Mouse (Mus musculus): ENCODE measurements at regions not wholly inside any gene's neighbourhood (a gene's known extent, or its start where the extent isn't known, plus 50 kb on each side); places are given as distances from the start of the nearest gene placed in this dataset.

- no peak overlapping the region for H3K9ac ChIP-seq (ENCODE audit: low read length)
- no peaks in the 10 kb centered on the region for H3K36me3 ChIP-seq (ENCODE audit: control insufficient read depth, insufficient read depth, low read length)
- H3K4me2 ChIP-seq (ENCODE audit: low read depth, low read length): no peak overlapping the region
- WGBS: 48% methylated on average over 17 of the region's 17 CpGs
- ATAC-seq (ENCODE audit: insufficient read depth, low FRiP score): no peak
- no peak overlapping the region for H3K4me3 ChIP-seq (replicated peaks; ENCODE audit: low read length)
- no peaks in the 10 kb centered on the region for H3K4me1 ChIP-seq (ENCODE audit: control insufficient read depth, insufficient read depth, low read length)
- no peak overlapping the region for H3K27ac ChIP-seq (ENCODE audit: low read length)
- H3K9me3 ChIP-seq (replicated peaks; ENCODE audit: control insufficient read depth, low read length): no peaks in the 10 kb centered on the region
- no peaks in the 10 kb centered on the region for H3K27me3 ChIP-seq (ENCODE audit: control insufficient read depth, insufficient read depth, low read length)
Measured at GRCm38 (mm10) chr13:99593846-99594813, 77.8 kb upstream of the Map1b start.

GRCm38 (mm10) chr13:99593243-99593635 is 76.9 kb upstream of the Map1b start:
- H3K4me3 ChIP-seq (replicated peaks; ENCODE audit: low read length): no peak overlapping the region
- peak overlapping the region; percentile 37; the same call in 1 of the 2 replicates for H3K4me2 ChIP-seq (ENCODE audit: low read depth, low read length)
- no peaks in the 10 kb centered on the region for H3K27me3 ChIP-seq (ENCODE audit: control insufficient read depth, insufficient read depth, low read length)
- no peaks in the 10 kb centered on the region for H3K9me3 ChIP-seq (replicated peaks; ENCODE audit: control insufficient read depth, low read length)
- no peaks in the 10 kb centered on the region for H3K36me3 ChIP-seq (ENCODE audit: control insufficient read depth, insufficient read depth, low read length)
- ATAC-seq (ENCODE audit: insufficient read depth, low FRiP score): no peak
- H3K9ac ChIP-seq (ENCODE audit: low read length): no peak overlapping the region
- no peak overlapping the region for H3K27ac ChIP-seq (ENCODE audit: low read length)
- WGBS: 63% methylated on average over 8 of the region's 8 CpGs
- H3K4me1 ChIP-seq (ENCODE audit: control insufficient read depth, insufficient read depth, low read length): no peaks in the 10 kb centered on the region

GRCm38 (mm10) chr13:99592596-99593242 is 76.4 kb upstream of the Map1b start:
- no peaks in the 10 kb centered on the region for H3K9me3 ChIP-seq (replicated peaks; ENCODE audit: control insufficient read depth, low read length)
- H3K36me3 ChIP-seq (ENCODE audit: control insufficient read depth, insufficient read depth, low read length): no peaks in the 10 kb centered on the region
- H3K4me2 ChIP-seq (ENCODE audit: low read depth, low read length): peak overlapping the region; percentile 37
- peak overlapping the region; percentile 64; the same call in 1 of the 2 replicates for H3K27ac ChIP-seq (ENCODE audit: low read length)
- ATAC-seq (ENCODE audit: insufficient read depth, low FRiP score): peak; percentile 60; the same call in 1 of the 2 replicates
- no peaks in the 10 kb centered on the region for H3K4me1 ChIP-seq (ENCODE audit: control insufficient read depth, insufficient read depth, low read length)
- no peaks in the 10 kb centered on the region for H3K27me3 ChIP-seq (ENCODE audit: control insufficient read depth, insufficient read depth, low read length)
- no peak overlapping the region for H3K4me3 ChIP-seq (replicated peaks; ENCODE audit: low read length)
- H3K9ac ChIP-seq (ENCODE audit: low read length): 0 out of 2 replicates have a peak overlapping the region, but pooled peaks have one; percentile 29
- 12% methylated on average over 15 of the region's 15 CpGs for WGBS

- 78% methylated on average over 8 of the region's 8 CpGs for WGBS
- Histone ChIP-seq H3K4me1 (ENCODE audit: control insufficient read depth, insufficient read depth, low read length) (no peaks in the 10 kb centered on the region), H3K36me3 (ENCODE audit: control insufficient read depth, insufficient read depth, low read length) (no peaks in the 10 kb centered on the region), H3K27ac (ENCODE audit: low read length) (no peak overlapping the region), H3K9me3 (replicated peaks; ENCODE audit: control insufficient read depth, low read length) (no peaks in the 10 kb centered on the region), H3K4me3 (replicated peaks; ENCODE audit: low read length) (no peak overlapping the region), H3K4me2 (ENCODE audit: low read depth, low read length) (no peak overlapping the region), H3K27me3 (ENCODE audit: control insufficient read depth, insufficient read depth, low read length) (no peaks in the 10 kb centered on the region), H3K9ac (ENCODE audit: low read length) (no peak overlapping the region)
- no peak for ATAC-seq (ENCODE audit: insufficient read depth, low FRiP score)
Measured at GRCm38 (mm10) chr13:99588646-99589045, 72.3 kb upstream of the Map1b start.

GRCm38 (mm10) chr13:99583841-99584240 is 67.5 kb upstream of the Map1b start:
- Histone ChIP-seq H3K9ac (ENCODE audit: low read length) (no peak overlapping the region), H3K27me3 (ENCODE audit: control insufficient read depth, insufficient read depth, low read length) (no peaks in the 10 kb centered on the region), H3K4me3 (replicated peaks; ENCODE audit: low read length) (no peak overlapping the region), H3K4me2 (ENCODE audit: low read depth, low read length) (no peak overlapping the region), H3K36me3 (ENCODE audit: control insufficient read depth, insufficient read depth, low read length) (no peaks in the 10 kb centered on the region), H3K4me1 (ENCODE audit: control insufficient read depth, insufficient read depth, low read length) (no peaks in the 10 kb centered on the region), H3K27ac (ENCODE audit: low read length) (no peak overlapping the region), H3K9me3 (replicated peaks; ENCODE audit: control insufficient read depth, low read length) (no peaks in the 10 kb centered on the region)
- WGBS: 48% methylated on average over 3 of the region's 3 CpGs
- no peak for ATAC-seq (ENCODE audit: insufficient read depth, low FRiP score)

- WGBS: 91% methylated on average over 5 of the region's 5 CpGs
- Histone ChIP-seq H3K4me3 (replicated peaks; ENCODE audit: low read length) (no peak overlapping the region), H3K9ac (ENCODE audit: low read length) (no peak overlapping the region), H3K4me1 (ENCODE audit: control insufficient read depth, insufficient read depth, low read length) (no peaks in the 10 kb centered on the region), H3K36me3 (ENCODE audit: control insufficient read depth, insufficient read depth, low read length) (no peaks in the 10 kb centered on the region), H3K9me3 (replicated peaks; ENCODE audit: control insufficient read depth, low read length) (no peaks in the 10 kb centered on the region), H3K27ac (ENCODE audit: low read length) (no peak overlapping the region), H3K27me3 (ENCODE audit: control insufficient read depth, insufficient read depth, low read length) (no peaks in the 10 kb centered on the region), H3K4me2 (ENCODE audit: low read depth, low read length) (no peak overlapping the region)
- ATAC-seq (ENCODE audit: insufficient read depth, low FRiP score): no peak
Measured at GRCm38 (mm10) chr13:99580296-99580695, 64.0 kb upstream of the Map1b start.

GRCm38 (mm10) chr13:99579596-99580175 is 63.3 kb upstream of the Map1b start:
- 65% methylated on average over 8 of the region's 8 CpGs for WGBS
- Histone ChIP-seq H3K4me3 (replicated peaks; ENCODE audit: low read length) (no peak overlapping the region), H3K9ac (ENCODE audit: low read length) (no peak overlapping the region), H3K4me1 (ENCODE audit: control insufficient read depth, insufficient read depth, low read length) (no peaks in the 10 kb centered on the region), H3K4me2 (ENCODE audit: low read depth, low read length) (no peak overlapping the region), H3K27ac (ENCODE audit: low read length) (no peak overlapping the region), H3K9me3 (replicated peaks; ENCODE audit: control insufficient read depth, low read length) (no peaks in the 10 kb centered on the region), H3K27me3 (ENCODE audit: control insufficient read depth, insufficient read depth, low read length) (no peaks in the 10 kb centered on the region), H3K36me3 (ENCODE audit: control insufficient read depth, insufficient read depth, low read length) (no peaks in the 10 kb centered on the region)
- ATAC-seq (ENCODE audit: insufficient read depth, low FRiP score): no peak

GRCm38 (mm10) chr13:99577686-99578085 is 61.3 kb upstream of the Map1b start:
- Histone ChIP-seq H3K4me2 (ENCODE audit: low read depth, low read length) (no peak overlapping the region), H3K27ac (ENCODE audit: low read length) (no peak overlapping the region), H3K36me3 (ENCODE audit: control insufficient read depth, insufficient read depth, low read length) (no peaks in the 10 kb centered on the region), H3K9me3 (replicated peaks; ENCODE audit: control insufficient read depth, low read length) (no peaks in the 10 kb centered on the region), H3K4me1 (ENCODE audit: control insufficient read depth, insufficient read depth, low read length) (no peaks in the 10 kb centered on the region), H3K27me3 (ENCODE audit: control insufficient read depth, insufficient read depth, low read length) (no peaks in the 10 kb centered on the region), H3K9ac (ENCODE audit: low read length) (no peak overlapping the region), H3K4me3 (replicated peaks; ENCODE audit: low read length) (no peak overlapping the region)
- ATAC-seq (ENCODE audit: insufficient read depth, low FRiP score): no peak
- 68% methylated on average over 4 of the region's 4 CpGs for WGBS

GRCm38 (mm10) chr13:99573021-99573420 is 56.7 kb upstream of the Map1b start:
- Histone ChIP-seq H3K36me3 (ENCODE audit: control insufficient read depth, insufficient read depth, low read length) (no peaks in the 10 kb centered on the region), H3K4me3 (replicated peaks; ENCODE audit: low read length) (no peak overlapping the region), H3K27ac (ENCODE audit: low read length) (no peak overlapping the region), H3K9me3 (replicated peaks; ENCODE audit: control insufficient read depth, low read length) (no peaks in the 10 kb centered on the region), H3K4me2 (ENCODE audit: low read depth, low read length) (no peak overlapping the region), H3K9ac (ENCODE audit: low read length) (no peak overlapping the region), H3K27me3 (ENCODE audit: control insufficient read depth, insufficient read depth, low read length) (no peaks in the 10 kb centered on the region), H3K4me1 (ENCODE audit: control insufficient read depth, insufficient read depth, low read length) (no peaks in the 10 kb centered on the region)
- WGBS: 84% methylated on average over 7 of the region's 7 CpGs
- ATAC-seq (ENCODE audit: insufficient read depth, low FRiP score): no peak

Data from stomach, embryonic 16.5 days (tissue).